8 mouse cellular contexts compared by ENCODE assay signal in genomic region chr15:84466458-84467267, GRCm38 (mm10). TPM values are rescaled to one million over a fixed set of nuclear protein-coding genes. Genes with fewer than 3 reads are reported as not detected.
DNase-seq lines count a peak whose midpoint lies in the region; ATAC-seq and TF ChIP-seq lines count a peak whose summit lies in the region.

No protein-coding gene starts in this region.

- no peak overlapping the region for H3K9ac ChIP-seq in heart, embryonic 12.5 days
- 0 out of 2 replicates have a peak overlapping the region, but pooled peaks have one; percentile 17 for H3K9ac ChIP-seq in intestine, embryonic 16.5 days (ENCODE audit: low read depth, low read length)
- no peak overlapping the region for H3K9ac ChIP-seq in midbrain, postnatal 0 days (replicated peaks; ENCODE audit: low read length, poor library complexity, severe bottlenecking)

- H3K27me3 ChIP-seq in heart, embryonic 12.5 days (replicated peaks), result peaks cover 42% of the 10 kb centered on the region
- H3K27me3 ChIP-seq in intestine, embryonic 16.5 days (replicated peaks; ENCODE audit: control insufficient read depth, insufficient read depth, low read length), result no peaks in the 10 kb centered on the region
- no peaks in the 10 kb centered on the region for H3K27me3 ChIP-seq in midbrain, postnatal 0 days (ENCODE audit: insufficient read depth, low read length)

- no peak overlapping the region for H3K4me2 ChIP-seq in heart, embryonic 12.5 days
- H3K4me2 ChIP-seq in intestine, embryonic 16.5 days (ENCODE audit: low read depth, low read length), result no peak overlapping the region
- no peak overlapping the region for H3K4me2 ChIP-seq in midbrain, postnatal 0 days (ENCODE audit: low read depth, low read length, poor library complexity, severe bottlenecking)

- ATAC-seq in heart, embryonic 12.5 days (ENCODE audit: insufficient number of reproducible peaks, low FRiP score), result no peak
- ATAC-seq in intestine, embryonic 16.5 days, result peak; percentile 31; the same call in 1 of the 2 replicates
- no peak for ATAC-seq in midbrain, postnatal 0 days (ENCODE audit: low FRiP score)
- ATAC-seq in inflammation-experienced regulatory T-cells, adult 6 months, result no peak

- peak; percentile 96 for DNase-seq in heart, adult 11 months
- peak; percentile 57 for DNase-seq in fibroblast of lung, adult 2 months (ENCODE audit: low read depth)
- peak; percentile 66 for DNase-seq in midbrain, postnatal 0 days (ENCODE audit: low spot score)
- no peak for DNase-seq in left cerebral cortex, postnatal 36 days (ENCODE audit: low spot score in 2 of 2)
- DNase-seq in right cerebral cortex, postnatal 36 days (ENCODE audit: low spot score in 2 of 2), result no peak

- intact Hi-C loops in left cerebral cortex, postnatal 36 days (cut with DNase I), result no loop called here

- WGBS in heart, embryonic 12.5 days, result 50% methylated on average over 13 of the region's 13 CpGs
- WGBS in intestine, embryonic 16.5 days, result 40% methylated on average over 13 of the region's 13 CpGs
- WGBS in midbrain, postnatal 0 days, result 35% methylated on average over 13 of the region's 13 CpGs

- no peaks in the 10 kb centered on the region for H3K9me3 ChIP-seq in heart, embryonic 12.5 days (replicated peaks)
- no peaks in the 10 kb centered on the region for H3K9me3 ChIP-seq in intestine, embryonic 16.5 days (ENCODE audit: control insufficient read depth, low read length)
- no peaks in the 10 kb centered on the region for H3K9me3 ChIP-seq in midbrain, postnatal 0 days (ENCODE audit: low read length)

- no peak for TF ChIP-seq CTCF in midbrain, postnatal 0 days (IDR thresholded peaks at IDR 0.05)

- peaks cover 10% of the 10 kb centered on the region for H3K4me1 ChIP-seq in heart, embryonic 12.5 days (replicated peaks)
- peaks cover 8% of the 10 kb centered on the region; the same call in 1 of the 2 replicates for H3K4me1 ChIP-seq in intestine, embryonic 16.5 days (ENCODE audit: control insufficient read depth, insufficient read depth, low read length)
- no peaks in the 10 kb centered on the region for H3K4me1 ChIP-seq in midbrain, postnatal 0 days (ENCODE audit: insufficient read depth, low read length)

- H3K36me3 ChIP-seq in heart, embryonic 12.5 days, result no peaks in the 10 kb centered on the region
- no peaks in the 10 kb centered on the region for H3K36me3 ChIP-seq in intestine, embryonic 16.5 days (ENCODE audit: control insufficient read depth, insufficient read depth, low read length)
- no peaks in the 10 kb centered on the region for H3K36me3 ChIP-seq in midbrain, postnatal 0 days (ENCODE audit: insufficient read depth, low read length)

- no peak overlapping the region for H3K27ac ChIP-seq in heart, embryonic 12.5 days (ENCODE audit: poor library complexity, severe bottlenecking)
- 0 out of 2 replicates have a peak overlapping the region, but pooled peaks have one; percentile 8 for H3K27ac ChIP-seq in intestine, embryonic 16.5 days (ENCODE audit: low read length)
- peak overlapping the region; percentile 19; the same call in 1 of the 2 replicates for H3K27ac ChIP-seq in midbrain, postnatal 0 days (ENCODE audit: low read depth, low read length)

- no peak overlapping the region for H3K4me3 ChIP-seq in heart, embryonic 12.5 days
- no peak overlapping the region for H3K4me3 ChIP-seq in intestine, embryonic 16.5 days (ENCODE audit: low read length)
- H3K4me3 ChIP-seq in midbrain, postnatal 0 days (ENCODE audit: low read depth, low read length), result no peak overlapping the region

RNA-seq across cellular contexts. Expression of gene Shisal1, which starts 19.8 kb away (rescaled TPM):
- 0.44 and 0.51 TPM in 2 replicates for polyA plus RNA-seq in heart, embryonic 12.5 days (2016; fragmentation: Nextera tagmentation; extraction: Ambion mirVana)
- polyA plus RNA-seq in intestine, embryonic 16.5 days (2015; fragmentation: Nextera tagmentation; extraction: Ambion mirVana), result 0.77 and 0.93 TPM in 2 replicates
- total RNA-seq in midbrain, postnatal 0 days (2014; rRNA removed), result 50.0 and 73.5 TPM in 2 replicates
- polyA plus RNA-seq in midbrain, postnatal 0 days (2015; fragmentation: Nextera tagmentation; extraction: Ambion mirVana), result 18.1 and 20.4 TPM in 2 replicates
- 10 to 100 TPM; 39.1 to 48.5 TPM for total RNA-seq in left cerebral cortex, postnatal 36 days (2021)
- not detected for polyA plus RNA-seq in inflammation-experienced regulatory T-cells, adult 6 months (2017; shearing (Covaris generic))

Comparison
In these comparisons a context has a peak if more than half of its experiments do, and no peak if none do; other contexts are left out.
1. DNase-seq: peak in heart, adult 11 months (single experiment), fibroblast of lung, adult 2 months (single experiment) and midbrain, postnatal 0 days (single experiment); none in left cerebral cortex, postnatal 36 days (0 of 2) and right cerebral cortex, postnatal 36 days (0 of 2).